Mouse (Mus musculus) kidney, postnatal 4 days (tissue): ENCODE results near the gene Strip2.
A peak's percentile ranks its signal among the peaks of the same experiment; 100 is the strongest.

Source experiments
- DNase-seq, 2 experiments: peaks; one replicate each; pipeline ENCODE4 v3.0.0; 2021; ENCODE audit warnings: mixed read lengths in 2 of 2

The Strip2 gene

GRCm38 (mm10) chr6:29930665-29931064 lies 13.9 kb downstream of the Strip2 start:
- DNase-seq: no peak

- no peak for DNase-seq
Measured at GRCm38 (mm10) chr6:29931181-29931580, 14.4 kb downstream of the Strip2 start.

- no peak for DNase-seq
Measured at GRCm38 (mm10) chr6:29935741-29936140, 18.9 kb downstream of the Strip2 start.

GRCm38 (mm10) chr6:29940428-29940827 lies 23.6 kb downstream of the Strip2 start:
- no peak for DNase-seq

GRCm38 (mm10) chr6:29941036-29941435 lies 24.2 kb downstream of the Strip2 start:
- no peak for DNase-seq

GRCm38 (mm10) chr6:29944465-29944864 lies 27.7 kb downstream of the Strip2 start:
- no peak for DNase-seq

- DNase-seq: no peak
Measured at GRCm38 (mm10) chr6:29946568-29946967, 29.8 kb downstream of the Strip2 start.

GRCm38 (mm10) chr6:29947823-29948222 lies 31.0 kb downstream of the Strip2 start:
- peak; percentile 7 to 33 for DNase-seq

- no peak for DNase-seq
Measured at GRCm38 (mm10) chr6:29956749-29957148, 39.9 kb downstream of the Strip2 start.

GRCm38 (mm10) chr6:29958669-29959068 lies 41.9 kb downstream of the Strip2 start:
- DNase-seq: no peak

GRCm38 (mm10) chr6:29961081-29961480 lies 44.3 kb downstream of the Strip2 start:
- DNase-seq: no peak

GRCm38 (mm10) chr6:29967917-29968316 lies 51.1 kb downstream of the Strip2 start:
- no peak for DNase-seq

GRCm38 (mm10) chr6:29973341-29973740 lies 56.5 kb downstream of the Strip2 start:
- DNase-seq: no peak

GRCm38 (mm10) chr6:29974836-29975235 lies 58.0 kb downstream of the Strip2 start:
- peak in 1 of 2 experiments; percentile 6 for DNase-seq

GRCm38 (mm10) chr6:29980461-29980860 lies 63.6 kb downstream of the Strip2 start:
- DNase-seq: no peak

GRCm38 (mm10) chr6:29981797-29982196 lies 65.0 kb downstream of the Strip2 start:
- DNase-seq: no peak

GRCm38 (mm10) chr6:29985058-29985498 lies 68.3 kb downstream of the Strip2 start:
- DNase-seq: peak; percentile 84 to 90

- no peak for DNase-seq
Measured at GRCm38 (mm10) chr6:29985504-29985903, 68.7 kb downstream of the Strip2 start.

GRCm38 (mm10) chr6:29985986-29986385 lies 69.2 kb downstream of the Strip2 start:
- DNase-seq: no peak

- peak in 1 of 2 experiments; percentile 8 for DNase-seq
Measured at GRCm38 (mm10) chr6:29987246-29987645, 70.4 kb downstream of the Strip2 start.

- peak; percentile 18 to 42 for DNase-seq
Measured at GRCm38 (mm10) chr6:29998140-29998539, 81.3 kb downstream of the Strip2 start.

GRCm38 (mm10) chr6:29998771-29999170 lies 82.0 kb downstream of the Strip2 start:
- no peak for DNase-seq

GRCm38 (mm10) chr6:30002628-30003027 lies 85.8 kb downstream of the Strip2 start:
- no peak for DNase-seq

GRCm38 (mm10) chr6:30005851-30006250 lies 89.0 kb downstream of the Strip2 start:
- no peak for DNase-seq

- no peak for DNase-seq
Measured at GRCm38 (mm10) chr6:30009204-30009603, 92.4 kb downstream of the Strip2 start.
